Mouse (Mus musculus) stomach, embryonic 16.5 days (tissue): Measurements from ENCODE around the gene Zglp1. TPM values are rescaled to one million over a fixed set of nuclear protein-coding genes. Genes with fewer than 3 reads are reported as not detected.
"Not testable (repeated sequence)": the region's sequence is repeated elsewhere in the genome, so short reads cannot be mapped to it uniquely, and the experiment has no call there.

Experiments used
- ATAC-seq: fragments of 200-750 bp; cut with Nextera tagmentation; 2 replicates; pipeline ENCODE4 v1.8.0; 2017; ENCODE audit warnings: moderate number of reproducible peaks, moderate TSS enrichment; ENCODE audit not compliant: insufficient read depth, low FRiP score
- H3K27ac ChIP-seq: fragments of 300-500 bp; sonication (generic); 2 replicates; pipeline ENCODE4 v1.5.1; 2014; ENCODE audit warnings: low read length
- H3K27me3 ChIP-seq: fragments of 300-500 bp; sonication (generic); 2 replicates; pipeline ENCODE4 v1.6.1; 2014; ENCODE audit warnings: low read length, control low read depth, mixed read lengths; ENCODE audit not compliant: control insufficient read depth, insufficient read depth
- H3K36me3 ChIP-seq: fragments of 300-500 bp; sonication (generic); 2 replicates; pipeline ENCODE4 v1.6.1; 2014; ENCODE audit warnings: low read length; ENCODE audit not compliant: control insufficient read depth, insufficient read depth
- H3K4me1 ChIP-seq: fragments of 300-500 bp; sonication (generic); 2 replicates; pipeline ENCODE4 v1.6.1; 2014; ENCODE audit warnings: low read length, control low read depth, mixed read lengths; ENCODE audit not compliant: control insufficient read depth, insufficient read depth
- H3K4me2 ChIP-seq: fragments of 300-500 bp; sonication (generic); 2 replicates; pipeline ENCODE4 v1.6.1; 2014; ENCODE audit warnings: low read depth, low read length, mixed read lengths
- H3K4me3 ChIP-seq: fragments of 300-500 bp; sonication (generic); replicated peaks from 2 replicates; pipeline ENCODE4 v1.5.1; 2014; ENCODE audit warnings: mild to moderate bottlenecking, low read length
- H3K9ac ChIP-seq: fragments of 300-500 bp; sonication (generic); 2 replicates; pipeline ENCODE4 v1.6.1; 2014; ENCODE audit warnings: low read length
- H3K9me3 ChIP-seq: fragments of 300-500 bp; sonication (generic); replicated peaks from 2 replicates; pipeline ENCODE4 v1.6.1; 2016; ENCODE audit warnings: low read length, control low read depth; ENCODE audit not compliant: control insufficient read depth
- WGBS: fragments of 180-500 bp; shearing (Covaris S2); extraction: QIAGEN DNeasy Blood & Tissue Kit; methylation state at CpG from one replicate; pipeline ENCODE4 v1.1.7; 2014; 5-methylcytosine and 5-hydroxymethylcytosine counted together
- polyA plus RNA-seq: library from polyadenylated mRNA; unstranded; fragments of >200 nt; fragmentation: Nextera tagmentation; extraction: Ambion mirVana; gene quantifications from 2 replicates; pipeline ENCODE4 v1.2.1, GENCODE M21; 2015

The Zglp1 gene
- polyA plus RNA-seq, 1 experiment from 2014 or later, result 0.89 TPM

- H3K36me3 ChIP-seq, result peaks cover 43% of the 10 kb centered on the region
- no peak for ATAC-seq
- no peaks in the 10 kb centered on the region for H3K27me3 ChIP-seq
- WGBS, result 83% methylated on average over 9 of the region's 9 CpGs
- no peak overlapping the region for H3K4me2 ChIP-seq
- no peak overlapping the region for H3K4me3 ChIP-seq
- no peaks in the 10 kb centered on the region for H3K4me1 ChIP-seq
- no peak overlapping the region for H3K27ac ChIP-seq
- no peak overlapping the region for H3K9ac ChIP-seq
- H3K9me3 ChIP-seq, result no peaks in the 10 kb centered on the region
These were observed 14.2 kb upstream of the Zglp1 start for GRCm38 (mm10) chr9:21081127-21081526.

- Histone ChIP-seq H3K9ac (no peak overlapping the region), H3K27ac (no peak overlapping the region), H3K4me3 (no peak overlapping the region), H3K4me1 (peaks cover 6% of the 10 kb centered on the region), H3K27me3 (no peaks in the 10 kb centered on the region), H3K9me3 (no peaks in the 10 kb centered on the region), H3K4me2 (no peak overlapping the region), H3K36me3 (peaks cover 44% of the 10 kb centered on the region)
- WGBS, result 85% methylated on average over 3 of the region's 3 CpGs
- no peak for ATAC-seq
These were observed 8.7 kb upstream of the Zglp1 start for GRCm38 (mm10) chr9:21075625-21076024.

- no peak overlapping the region for H3K4me3 ChIP-seq
- H3K4me2 ChIP-seq, result no peak overlapping the region
- H3K27ac ChIP-seq, result no peak overlapping the region
- ATAC-seq, result no peak
- H3K27me3 ChIP-seq, result no peaks in the 10 kb centered on the region
- H3K9me3 ChIP-seq, result no peaks in the 10 kb centered on the region
- H3K9ac ChIP-seq, result 0 out of 2 replicates have a peak overlapping the region, but pooled peaks have one; percentile 12
- H3K36me3 ChIP-seq, result peaks cover 30% of the 10 kb centered on the region
- H3K4me1 ChIP-seq, result peaks cover 6% of the 10 kb centered on the region
- WGBS, result 82% methylated on average over 1 of the region's 1 CpGs
These were observed 7.3 kb upstream of the Zglp1 start for GRCm38 (mm10) chr9:21074173-21074572.

- 2% methylated on average over 58 of the region's 58 CpGs for WGBS
- Histone ChIP-seq H3K4me3 (peak within 1 kb of the TSS; percentile 69), H3K36me3 (peaks cover 22% of the 10 kb centered on the region; the same call in 1 of the 2 replicates), H3K27me3 (no peaks in the 10 kb centered on the region), H3K4me1 (peaks cover 6% of the 10 kb centered on the region), H3K4me2 (peak within 1 kb of the TSS; percentile 78), H3K9me3 (no peaks in the 10 kb centered on the region), H3K9ac (peak within 1 kb of the TSS; percentile 88), H3K27ac (peak within 1 kb of the TSS; percentile 63; the same call in 1 of the 2 replicates)
- ATAC-seq, result peak; percentile 92
These were observed 6.3 kb upstream of the Zglp1 start, which contains the start of the genes Gm49373 and Fdx1l for GRCm38 (mm10) chr9:21073044-21073840. Gm49373 (minus strand) TSS chr9:21073096. Fdx1l (minus strand) TSS chr9:21073614.

GRCm38 (mm10) chr9:21072641-21073040 lies 5.7 kb upstream of the Zglp1 start:
- Histone ChIP-seq H3K36me3 (peaks cover 20% of the 10 kb centered on the region; the same call in 1 of the 2 replicates), H3K27me3 (no peaks in the 10 kb centered on the region), H3K4me3 (peak overlapping the region; percentile 69), H3K27ac (peak overlapping the region; percentile 63; the same call in 1 of the 2 replicates), H3K9ac (peak overlapping the region; percentile 88), H3K4me2 (peak overlapping the region; percentile 78), H3K4me1 (peaks cover 6% of the 10 kb centered on the region), H3K9me3 (no peaks in the 10 kb centered on the region)
- peak; percentile 8; the same call in 1 of the 2 replicates for ATAC-seq
- 9% methylated on average over 4 of the region's 4 CpGs for WGBS

- Histone ChIP-seq H3K9me3 (no peaks in the 10 kb centered on the region), H3K27me3 (no peaks in the 10 kb centered on the region), H3K9ac (no peak overlapping the region), H3K4me3 (no peak overlapping the region), H3K4me2 (no peak overlapping the region), H3K4me1 (no peaks in the 10 kb centered on the region), H3K27ac (no peak overlapping the region), H3K36me3 (peaks cover 3% of the 10 kb centered on the region; the same call in 1 of the 2 replicates)
- no peak for ATAC-seq
- WGBS, result 97% methylated on average over 2 of the region's 2 CpGs
These were observed 4.0 kb downstream of the Zglp1 start for GRCm38 (mm10) chr9:21062928-21063327.

GRCm38 (mm10) chr9:21051578-21051977 lies 15.3 kb downstream of the Zglp1 start:
- Histone ChIP-seq H3K4me2 (no peak overlapping the region), H3K27ac (no peak overlapping the region), H3K27me3 (no peaks in the 10 kb centered on the region), H3K9me3 (no peaks in the 10 kb centered on the region), H3K4me1 (no peaks in the 10 kb centered on the region), H3K4me3 (no peak overlapping the region), H3K36me3 (no peaks in the 10 kb centered on the region), H3K9ac (no peak overlapping the region)
- 60% methylated on average over 10 of the region's 10 CpGs for WGBS
- no peak for ATAC-seq

- Histone ChIP-seq H3K9ac (no peak overlapping the region), H3K36me3 (no peaks in the 10 kb centered on the region), H3K9me3 (no peaks in the 10 kb centered on the region), H3K4me2 (no peak overlapping the region), H3K4me3 (no peak overlapping the region), H3K27ac (no peak overlapping the region), H3K4me1 (0 out of 2 replicates have a peak, but pooled peaks cover 2% of the 10 kb centered on the region), H3K27me3 (no peaks in the 10 kb centered on the region)
- 71% methylated on average over 3 of the region's 3 CpGs for WGBS
- no peak for ATAC-seq
These were observed 21.7 kb downstream of the Zglp1 start for GRCm38 (mm10) chr9:21045235-21045634.

- H3K27ac ChIP-seq, H3K4me1 ChIP-seq, ATAC-seq, H3K4me3 ChIP-seq, H3K9ac ChIP-seq, H3K27me3 ChIP-seq, H3K9me3 ChIP-seq, H3K4me2 ChIP-seq, H3K36me3 ChIP-seq: not testable (repeated sequence)
- 50% methylated on average over 1 of the region's 1 CpGs for WGBS
These were observed 22.1 kb downstream of the Zglp1 start for GRCm38 (mm10) chr9:21044785-21045184.
